Mouse (Mus musculus): ENCODE data around the gene Gm8909. TPM values are rescaled to one million over a fixed set of nuclear protein-coding genes. Genes with fewer than 3 reads are reported as not detected.
"Not testable (repeated sequence)": the region's sequence is repeated elsewhere in the genome, so short reads cannot be mapped to it uniquely, and the experiment has no call there.

Gm8909 gene
- polyA plus RNA-seq, 1 experiment: 3.0 TPM

- Histone ChIP-seq H3K27ac (ENCODE audit: control insufficient read depth, insufficient read depth, low read depth, low read length, poor library complexity) (no peak overlapping the region), H3K4me1 (ENCODE audit: control insufficient read depth, insufficient read depth, low read length) (no peaks in the 10 kb centered on the region), H3K4me3 (replicated peaks; ENCODE audit: control insufficient read depth, low read depth, low read length) (no peak overlapping the region)
- WGBS: 66% methylated on average over 1 of the region's 1 CpGs
- TF ChIP-seq CTCF (IDR thresholded peaks at IDR 0.05; ENCODE audit: control insufficient read depth, insufficient read depth, low read length): no peak
- TF ChIP-seq POLR2A (IDR thresholded peaks at IDR 0.05; ENCODE audit: borderline replicate concordance, control insufficient read depth, low read depth, low read length): no peak
Measured at GRCm38 (mm10) chr17:36170287-36170814, 2.0 kb upstream of the Gm8909 start.

- no peak overlapping the region for H3K27ac ChIP-seq (ENCODE audit: control insufficient read depth, insufficient read depth, low read depth, low read length, poor library complexity)
- H3K4me1 ChIP-seq (ENCODE audit: control insufficient read depth, insufficient read depth, low read length): no peaks in the 10 kb centered on the region
- no peak overlapping the region for H3K4me3 ChIP-seq (replicated peaks; ENCODE audit: control insufficient read depth, low read depth, low read length)
- TF ChIP-seq CTCF (IDR thresholded peaks at IDR 0.05; ENCODE audit: control insufficient read depth, insufficient read depth, low read length): no peak
- no peak for TF ChIP-seq POLR2A (IDR thresholded peaks at IDR 0.05; ENCODE audit: borderline replicate concordance, control insufficient read depth, low read depth, low read length)
Measured at GRCm38 (mm10) chr17:36169753-36170152, 1.4 kb upstream of the Gm8909 start.

GRCm38 (mm10) chr17:36169094-36169493, 757 bp upstream of the Gm8909 start:
- H3K27ac ChIP-seq (ENCODE audit: control insufficient read depth, insufficient read depth, low read depth, low read length, poor library complexity); H3K4me3 ChIP-seq (replicated peaks; ENCODE audit: control insufficient read depth, low read depth, low read length); H3K4me1 ChIP-seq (ENCODE audit: control insufficient read depth, insufficient read depth, low read length): not testable (repeated sequence)
- whole genome bisulfite sequencing: 63% methylated on average over 1 of the region's 1 CpGs

- peak overlapping the region; percentile 64 for H3K4me3 ChIP-seq (replicated peaks; ENCODE audit: control insufficient read depth, low read depth, low read length)
- H3K27ac ChIP-seq (ENCODE audit: control insufficient read depth, insufficient read depth, low read depth, low read length, poor library complexity): no peak overlapping the region; the same call in 1 of the 2 replicates
- no peak for TF ChIP-seq POLR2A (IDR thresholded peaks at IDR 0.05; ENCODE audit: borderline replicate concordance, control insufficient read depth, low read depth, low read length)
- TF ChIP-seq CTCF (IDR thresholded peaks at IDR 0.05; ENCODE audit: control insufficient read depth, insufficient read depth, low read length): no peak
- H3K4me1 ChIP-seq (ENCODE audit: control insufficient read depth, insufficient read depth, low read length): no peaks in the 10 kb centered on the region
- WGBS: 2% methylated on average over 51 of the region's 51 CpGs
Measured at GRCm38 (mm10) chr17:36167306-36168038, 865 bp downstream of the Gm8909 start.

- 32% methylated on average over 2 of the region's 2 CpGs for WGBS
- H3K4me3 ChIP-seq (replicated peaks; ENCODE audit: control insufficient read depth, low read depth, low read length); H3K4me1 ChIP-seq (ENCODE audit: control insufficient read depth, insufficient read depth, low read length); H3K27ac ChIP-seq (ENCODE audit: control insufficient read depth, insufficient read depth, low read depth, low read length, poor library complexity): not testable (repeated sequence)
Measured at GRCm38 (mm10) chr17:36166901-36167300, 1.4 kb downstream of the Gm8909 start.

- Histone ChIP-seq H3K27ac (ENCODE audit: control insufficient read depth, insufficient read depth, low read depth, low read length, poor library complexity) (no peak overlapping the region), H3K4me1 (ENCODE audit: control insufficient read depth, insufficient read depth, low read length) (no peaks in the 10 kb centered on the region), H3K4me3 (replicated peaks; ENCODE audit: control insufficient read depth, low read depth, low read length) (peak overlapping the region; percentile 20)
- WGBS: 2% methylated on average over 56 of the region's 56 CpGs
- no peak for TF ChIP-seq POLR2A (IDR thresholded peaks at IDR 0.05; ENCODE audit: borderline replicate concordance, control insufficient read depth, low read depth, low read length)
- TF ChIP-seq CTCF (IDR thresholded peaks at IDR 0.05; ENCODE audit: control insufficient read depth, insufficient read depth, low read length): no peak
Measured at GRCm38 (mm10) chr17:36161129-36162051, 6.9 kb downstream of the Gm8909 start.

- H3K27ac ChIP-seq (ENCODE audit: control insufficient read depth, insufficient read depth, low read depth, low read length, poor library complexity); H3K4me1 ChIP-seq (ENCODE audit: control insufficient read depth, insufficient read depth, low read length); H3K4me3 ChIP-seq (replicated peaks; ENCODE audit: control insufficient read depth, low read depth, low read length): not testable (repeated sequence)
- 18% methylated on average over 11 of the region's 11 CpGs for WGBS
Measured at GRCm38 (mm10) chr17:36158264-36158663, 10.1 kb downstream of the Gm8909 start.

- not testable (repeated sequence) for H3K4me1 ChIP-seq (ENCODE audit: control insufficient read depth, insufficient read depth, low read length); H3K27ac ChIP-seq (ENCODE audit: control insufficient read depth, insufficient read depth, low read depth, low read length, poor library complexity); H3K4me3 ChIP-seq (replicated peaks; ENCODE audit: control insufficient read depth, low read depth, low read length)
- 1% methylated on average over 36 of the region's 36 CpGs for WGBS
Measured at GRCm38 (mm10) chr17:36157782-36158181, 10.6 kb downstream of the Gm8909 start.

All from bone marrow, adult 2 months (tissue).